Mouse (Mus musculus): ENCODE results near the gene Nek1. TPM values are rescaled to one million over a fixed set of nuclear protein-coding genes. Genes with fewer than 3 reads are reported as not detected.
A peak's percentile ranks its signal among the peaks of the same experiment; 100 is the strongest.

The Nek1 gene
- total RNA-seq, 2 experiments from 2014 or later, result 31.4 to 31.7 TPM

GRCm38 (mm10) chr8:61148728-61149127, 155.7 kb downstream of the Nek1 start:
- intact Hi-C loops (cut with DNase I), result no loop called here
- DNase-seq, result peak; percentile 4

GRCm38 (mm10) chr8:61150596-61150995, 157.6 kb downstream of the Nek1 start:
- DNase-seq, result peak; percentile 31
- intact Hi-C loops (cut with DNase I), result no loop called here

GRCm38 (mm10) chr8:61156406-61156805, 163.4 kb downstream of the Nek1 start:
- intact Hi-C loops (cut with DNase I), result no loop called here

GRCm38 (mm10) chr8:61158540-61158939, 165.5 kb downstream of the Nek1 start:
- no peak for DNase-seq
- intact Hi-C loops (cut with DNase I), result no loop called here

More at GRCm38 (mm10) chr8:61156406-61156805, 163.4 kb downstream of the Nek1 start:
- no peak for DNase-seq

GRCm38 (mm10) chr8:61161461-61162185, 168.6 kb downstream of the Nek1 start:
- intact Hi-C loops (cut with DNase I), result no loop called here
- DNase-seq, result no peak

GRCm38 (mm10) chr8:61162186-61162566, 169.2 kb downstream of the Nek1 start:
- intact Hi-C loops (cut with DNase I), result no loop called here
- no peak for DNase-seq

GRCm38 (mm10) chr8:61171546-61171945, 178.6 kb downstream of the Nek1 start:
- DNase-seq, result no peak
- intact Hi-C loops (cut with DNase I), result no loop called here

GRCm38 (mm10) chr8:61173921-61174492, 181.0 kb downstream of the Nek1 start:
- intact Hi-C loops (cut with DNase I), result no loop called here
- no peak for DNase-seq

- DNase-seq, result no peak
- intact Hi-C loops (cut with DNase I), result no loop called here
These were observed 182.9 kb downstream of the Nek1 start for GRCm38 (mm10) chr8:61175876-61176275.

GRCm38 (mm10) chr8:61177680-61178593, 184.9 kb downstream of the Nek1 start:
- intact Hi-C loops (cut with DNase I), result no loop called here
- DNase-seq, result no peak

GRCm38 (mm10) chr8:61178594-61179140, 185.7 kb downstream of the Nek1 start:
- intact Hi-C loops (cut with DNase I), result no loop called here
- no peak for DNase-seq

Other genes starting within 250 kb of the Nek1 start
- gene Hpf1, start 102.8 kb upstream of the Nek1 start, total RNA-seq (2021), result 10 to 100 TPM; 50.5 to 58.5 TPM
- gene Clcn3, start 9.9 kb upstream of the Nek1 start, total RNA-seq (2021), result 100 to 1,000 TPM; 122 to 123 TPM
- gene Sh3rf1, start 230.7 kb downstream of the Nek1 start, total RNA-seq (2021), result 10 to 100 TPM; 40.2 to 47.3 TPM